Mouse (Mus musculus) inflammation-experienced regulatory T-cells, adult 16 weeks (primary cell): ENCODE results near the gene Urah. TPM values are rescaled to one million over a fixed set of nuclear protein-coding genes. Genes with fewer than 3 reads are reported as not detected.

Source experiments
- polyA plus RNA-seq: library from polyadenylated mRNA; unstranded; fragments of 100-300 nt; shearing (Covaris generic); gene quantifications from one replicate; pipeline ENCODE4 v1.2.1, GENCODE M21; 2017

Urah gene
- polyA plus RNA-seq: not detected

DNA sequence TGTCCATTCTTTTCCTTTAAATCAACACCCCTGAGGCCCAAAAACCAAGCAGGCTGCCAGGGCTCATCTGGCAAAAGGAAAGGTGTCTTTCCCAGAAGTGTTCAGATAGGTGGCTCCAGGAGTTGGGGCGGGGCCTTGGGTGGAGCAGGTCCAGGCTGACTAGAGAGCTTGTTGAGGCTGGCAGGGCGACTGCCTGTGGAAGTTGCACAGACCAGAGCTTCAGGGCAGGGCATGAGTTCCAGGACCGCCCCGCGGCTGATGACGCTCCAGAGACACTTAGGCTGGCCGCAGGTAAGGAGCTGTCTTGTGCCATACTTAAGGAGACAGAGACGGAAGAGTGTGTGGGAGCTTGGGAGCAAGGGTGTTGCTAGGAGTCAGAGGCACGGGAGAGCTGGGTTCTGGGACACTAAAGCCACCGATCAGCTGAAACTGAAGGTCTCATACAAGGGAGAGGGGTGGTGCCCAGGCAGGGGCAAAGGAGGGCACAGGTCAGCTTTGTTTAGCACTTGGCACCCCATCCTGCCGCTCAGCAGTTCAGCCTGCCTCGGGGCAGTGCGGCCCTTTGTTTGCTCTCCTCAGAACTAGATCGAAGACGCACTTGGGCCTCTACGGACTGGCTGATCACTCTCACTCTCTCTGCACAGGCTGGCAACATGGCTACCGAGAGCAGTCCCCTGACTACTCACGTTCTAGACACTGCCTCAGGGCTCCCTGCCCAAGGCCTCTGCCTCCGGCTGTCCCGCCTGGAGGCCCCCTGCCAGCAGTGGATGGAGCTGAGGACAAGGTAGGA is at the start of gene Urah:
TSS of gene Urah (plus strand) at position 51 of the 790 bp plus-strand sequence.

DNA sequence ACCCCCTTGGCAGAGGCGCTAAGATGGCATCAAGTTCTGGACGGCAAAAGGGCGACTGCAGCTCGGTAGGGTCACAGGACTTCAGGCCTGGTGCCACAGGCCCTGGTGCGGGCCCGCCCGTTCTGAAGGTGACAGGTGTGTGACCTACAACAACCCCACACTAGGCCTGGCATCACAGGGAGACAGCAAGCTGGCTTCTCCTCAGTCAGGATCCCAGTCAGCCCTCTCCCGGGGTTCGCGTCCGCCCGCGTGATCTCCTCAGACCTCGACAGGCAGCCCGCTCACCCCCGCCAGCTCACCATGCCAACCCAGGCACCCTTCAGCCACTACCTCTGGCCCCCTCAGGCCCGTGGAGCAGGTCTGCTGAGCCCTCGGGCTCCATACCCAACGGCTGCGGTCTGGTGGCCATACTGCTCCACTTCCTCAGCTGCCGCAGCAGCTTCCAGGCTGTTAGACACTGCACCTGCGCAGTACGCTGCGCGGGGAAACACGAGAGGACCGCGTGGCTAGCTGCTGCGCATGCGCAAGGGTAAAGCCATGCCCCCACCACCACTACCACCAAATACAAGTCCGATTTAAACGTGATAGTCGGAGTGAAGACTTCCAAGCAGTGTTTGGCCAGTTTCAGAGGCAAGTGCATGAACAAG is 47.3 kb upstream of the Urah start, which contains the start of gene Syce1:
TSS of gene Syce1 (minus strand) at position 447 of the 647 bp plus-strand sequence.

DNA sequence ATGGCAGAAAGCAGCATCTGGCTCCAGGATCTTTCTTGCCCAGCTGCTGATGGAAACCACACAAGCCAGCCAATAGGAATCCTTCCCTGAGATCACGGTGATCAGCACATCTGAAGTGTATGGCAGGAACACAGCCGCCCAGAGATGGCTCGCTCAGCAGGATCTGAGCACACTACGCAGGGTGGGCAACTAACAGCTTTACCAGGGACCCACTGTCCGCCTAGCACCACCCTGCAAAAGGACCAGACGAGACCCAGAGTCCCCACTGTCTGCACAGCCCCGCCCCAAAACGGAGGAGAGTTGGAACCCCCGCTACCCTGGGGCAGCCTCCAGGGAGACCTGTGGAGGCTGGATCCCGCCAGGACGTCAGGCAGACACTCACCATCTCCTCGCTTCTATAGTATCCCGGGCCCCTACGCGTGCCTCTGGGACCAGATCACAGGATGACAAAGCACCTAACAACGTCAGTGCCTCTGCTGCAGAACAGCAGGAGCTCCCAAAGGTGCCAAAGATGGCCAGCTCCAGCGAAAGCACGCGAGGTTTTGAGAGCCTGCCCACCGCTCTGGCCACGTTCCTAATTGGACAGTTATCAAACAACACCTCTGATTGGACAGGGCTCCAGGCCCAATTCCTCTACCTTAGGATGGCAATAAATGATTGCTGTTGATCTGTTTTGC is 13.0 kb upstream of the Urah start, which contains the start of gene Zfp941:
TSS of gene Zfp941 (minus strand) at position 526 of the 677 bp plus-strand sequence.

DNA sequence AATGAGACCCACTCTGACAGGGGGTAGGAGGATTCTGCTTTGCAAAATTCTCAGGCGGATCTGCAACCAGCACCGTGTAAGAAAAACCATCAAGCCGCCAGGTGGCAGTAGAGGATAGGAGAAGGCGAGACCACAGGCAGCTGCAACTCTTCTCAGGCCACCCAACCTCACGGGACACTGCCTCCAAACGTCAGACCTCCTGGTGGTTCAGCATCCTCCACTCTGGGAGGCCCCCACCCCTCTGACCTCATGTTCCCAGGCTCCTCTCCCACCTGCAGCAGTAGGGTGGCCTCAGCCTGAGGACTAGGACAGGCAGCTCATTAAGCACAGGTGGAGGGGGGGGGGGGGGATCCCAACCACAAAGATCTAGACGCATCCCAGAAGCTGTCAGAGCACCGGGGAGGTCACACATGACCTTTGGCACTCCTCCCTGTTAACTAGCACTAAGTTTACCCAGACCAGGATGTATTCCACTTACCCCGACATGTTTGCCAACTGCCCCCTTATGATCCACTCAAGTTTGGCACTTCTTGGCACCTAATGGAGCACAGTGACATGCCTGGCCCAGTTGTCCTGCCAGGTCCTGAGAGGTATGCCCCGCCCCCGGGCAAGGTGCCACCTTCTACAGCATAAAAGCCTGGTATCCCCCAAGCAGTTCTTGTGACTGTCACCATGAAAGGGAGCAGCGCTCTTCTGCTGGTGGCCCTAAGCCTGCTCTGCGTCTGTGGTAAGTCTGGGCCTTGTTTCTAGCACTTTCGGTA is 10.3 kb downstream of the Urah start, which contains the start of gene Scgb1c1:
TSS of gene Scgb1c1 (plus strand) at position 643 of the 761 bp plus-strand sequence.

DNA sequence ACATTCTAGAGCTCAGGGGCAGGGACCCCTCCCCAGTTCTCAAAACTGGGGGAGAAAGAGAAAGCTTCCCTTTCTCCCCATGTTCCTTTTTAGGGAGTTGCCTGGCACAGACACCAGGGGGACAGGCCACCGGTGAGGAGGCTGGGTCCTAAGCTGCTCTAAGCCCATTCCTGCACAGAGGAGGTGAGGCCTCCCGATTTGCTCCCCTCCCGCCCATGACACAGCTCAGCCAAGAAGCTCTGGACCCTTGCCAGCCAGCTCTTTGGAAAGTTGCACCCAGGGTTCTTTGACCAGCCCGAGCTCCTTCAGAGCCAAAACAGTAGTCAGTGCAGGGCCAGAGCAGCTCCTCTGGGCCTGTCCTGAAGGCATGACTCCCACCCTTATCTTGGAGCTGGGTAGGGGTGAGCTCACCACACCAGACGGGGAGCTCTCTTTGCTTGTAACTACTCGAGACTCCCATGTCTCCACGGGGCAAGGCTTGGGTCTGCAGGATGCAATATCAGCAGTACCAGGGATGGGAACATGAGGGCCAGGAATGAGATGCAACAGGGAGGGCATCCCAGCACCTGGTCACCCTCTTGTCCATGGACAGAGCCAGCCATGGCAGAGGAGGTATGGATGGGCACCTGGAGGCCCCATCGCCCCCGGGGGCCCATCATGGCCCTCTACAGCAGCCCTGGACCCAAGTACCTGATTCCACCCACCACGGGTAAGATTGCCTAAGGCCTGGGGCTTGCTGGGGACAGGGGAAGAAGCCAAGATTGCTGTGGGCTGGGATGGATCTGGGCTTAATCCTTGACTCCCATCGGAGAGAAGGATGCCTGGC is 13.2 kb downstream of the Urah start, which contains the start of gene Odf3:
TSS of gene Odf3 (plus strand) at position 51 of the 826 bp plus-strand sequence.

DNA sequence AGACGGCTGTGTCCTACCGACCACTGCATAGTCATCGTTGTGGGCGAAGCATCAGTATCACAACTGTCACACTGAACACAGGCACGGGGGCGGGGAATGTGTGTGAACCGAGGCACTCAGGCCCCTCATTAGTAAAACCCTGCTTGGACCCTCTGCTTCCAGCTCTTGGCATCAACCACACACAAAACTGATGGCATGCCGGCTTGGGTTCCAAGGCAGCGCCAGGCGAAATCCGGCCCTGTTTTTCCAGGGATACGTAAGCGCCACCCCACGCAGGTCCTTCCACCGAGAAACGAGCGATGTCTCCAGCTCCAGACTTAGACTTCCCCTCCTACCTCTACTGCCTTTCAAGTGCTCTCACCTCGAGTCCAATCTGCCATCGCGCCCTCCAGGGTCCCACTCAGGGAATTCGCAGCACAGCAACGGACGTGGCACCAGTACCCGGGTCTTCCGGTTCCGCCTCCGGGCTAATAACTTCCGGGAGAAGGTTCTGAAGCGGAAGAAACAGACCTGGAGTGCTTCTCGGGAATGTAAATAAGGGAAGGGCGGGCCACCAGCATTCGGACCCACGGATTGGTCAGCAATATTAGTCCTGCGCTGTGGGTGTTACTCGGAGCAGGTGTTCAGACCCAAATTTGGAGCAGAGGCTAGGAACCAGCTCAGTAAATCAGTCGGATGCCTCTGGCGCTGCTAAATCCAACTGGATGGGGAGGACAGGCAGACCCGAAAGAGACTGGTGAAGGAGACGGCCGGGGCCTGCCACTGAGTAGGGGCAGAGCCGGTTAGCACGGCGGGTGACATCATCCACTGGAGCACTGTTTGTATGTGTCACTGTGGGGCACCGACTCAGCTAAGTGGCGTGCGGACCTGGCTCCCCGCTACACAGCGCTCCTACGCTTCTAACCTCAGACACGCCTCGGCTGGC is 21.3 kb downstream of the Urah start, which contains the start of gene Gm45785:
TSS of gene Gm45785 (minus strand) at position 472 of the 925 bp plus-strand sequence.

DNA sequence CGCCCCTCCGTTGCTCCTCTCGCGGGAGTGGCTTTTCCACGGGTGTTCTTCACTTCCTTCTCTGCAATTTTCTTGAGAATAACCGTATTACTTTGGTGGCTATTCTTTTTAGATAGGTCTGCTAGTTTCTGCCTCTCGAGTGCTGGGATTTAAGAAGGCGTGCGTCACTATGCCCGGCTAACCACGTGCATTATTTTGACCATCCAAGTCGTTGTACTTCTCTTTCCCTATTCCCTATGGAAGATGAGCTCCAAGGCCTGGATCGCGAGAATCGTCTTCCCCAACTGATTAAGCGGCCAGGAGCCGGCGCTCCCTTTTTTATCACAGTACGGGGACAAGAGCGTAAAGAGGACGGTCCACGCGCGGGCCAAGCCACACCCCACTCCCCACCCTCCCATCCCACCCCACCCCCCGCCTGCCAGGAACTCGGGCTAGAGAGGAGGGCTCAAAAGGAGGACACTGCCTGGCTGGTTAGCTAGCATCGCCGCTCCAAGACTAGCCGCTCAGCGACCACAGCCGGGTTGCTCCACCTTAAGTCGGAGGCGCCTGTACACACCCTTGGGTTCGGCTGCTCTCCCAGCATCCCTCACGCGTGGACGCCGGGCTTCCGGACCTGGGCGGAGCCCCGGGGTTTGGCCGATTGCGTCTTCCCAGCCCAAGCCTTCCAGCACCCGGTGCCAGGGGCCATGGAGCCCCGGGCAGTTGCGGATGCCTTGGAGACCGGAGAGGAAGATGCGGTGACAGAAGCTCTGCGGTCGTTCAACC is 22.1 kb downstream of the Urah start, which contains the start of gene Ric8a:
TSS of gene Ric8a (plus strand) at position 173 of the 765 bp plus-strand sequence.

DNA sequence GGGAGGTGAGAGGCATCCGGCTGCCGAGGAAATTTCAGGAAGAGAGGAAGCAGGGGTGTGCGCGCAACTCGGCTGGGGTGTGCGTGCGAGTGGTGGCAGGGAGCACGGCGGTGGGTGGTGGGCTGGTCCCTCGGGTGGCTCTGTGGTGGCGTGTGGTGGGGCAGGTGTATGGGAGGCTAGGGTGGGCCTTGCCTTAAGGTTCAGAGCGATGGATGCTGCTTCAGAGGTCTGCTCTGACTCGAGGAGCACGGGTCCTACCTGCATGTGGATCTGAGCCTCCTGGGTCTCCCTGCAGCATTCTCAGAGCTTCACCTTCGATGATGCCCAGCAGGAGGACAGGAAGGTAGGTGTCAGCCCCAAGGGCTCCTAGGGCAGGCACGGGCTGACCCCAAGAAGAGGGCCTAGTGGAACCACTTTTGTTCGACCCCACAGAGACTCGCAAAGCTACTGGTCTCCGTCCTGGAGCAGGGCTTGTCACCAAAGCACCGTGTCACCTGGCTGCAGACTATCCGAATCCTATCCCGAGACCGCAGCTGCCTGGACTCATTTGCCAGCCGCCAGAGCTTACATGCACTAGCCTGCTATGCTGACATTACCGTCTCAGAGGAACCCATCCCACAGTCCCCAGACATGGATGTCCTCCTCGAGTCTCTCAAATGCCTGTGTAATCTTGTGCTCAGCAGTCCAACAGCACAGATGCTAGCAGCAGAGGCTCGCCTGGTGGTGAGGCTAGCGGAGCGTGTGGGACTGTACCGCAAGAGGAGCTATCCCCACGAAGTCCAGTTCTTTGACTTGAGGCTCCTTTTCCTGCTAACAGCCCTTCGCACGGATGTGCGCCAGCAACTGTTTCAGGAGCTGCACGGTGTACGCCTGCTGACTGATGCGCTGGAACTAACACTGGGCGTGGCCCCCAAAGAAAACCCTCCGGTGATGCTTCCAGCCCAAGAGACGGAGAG is 23.0 kb downstream of the Urah start, which contains the start of gene Bet1l:
TSS of gene Bet1l (minus strand) at position 28 of the 956 bp plus-strand sequence.

DNA sequence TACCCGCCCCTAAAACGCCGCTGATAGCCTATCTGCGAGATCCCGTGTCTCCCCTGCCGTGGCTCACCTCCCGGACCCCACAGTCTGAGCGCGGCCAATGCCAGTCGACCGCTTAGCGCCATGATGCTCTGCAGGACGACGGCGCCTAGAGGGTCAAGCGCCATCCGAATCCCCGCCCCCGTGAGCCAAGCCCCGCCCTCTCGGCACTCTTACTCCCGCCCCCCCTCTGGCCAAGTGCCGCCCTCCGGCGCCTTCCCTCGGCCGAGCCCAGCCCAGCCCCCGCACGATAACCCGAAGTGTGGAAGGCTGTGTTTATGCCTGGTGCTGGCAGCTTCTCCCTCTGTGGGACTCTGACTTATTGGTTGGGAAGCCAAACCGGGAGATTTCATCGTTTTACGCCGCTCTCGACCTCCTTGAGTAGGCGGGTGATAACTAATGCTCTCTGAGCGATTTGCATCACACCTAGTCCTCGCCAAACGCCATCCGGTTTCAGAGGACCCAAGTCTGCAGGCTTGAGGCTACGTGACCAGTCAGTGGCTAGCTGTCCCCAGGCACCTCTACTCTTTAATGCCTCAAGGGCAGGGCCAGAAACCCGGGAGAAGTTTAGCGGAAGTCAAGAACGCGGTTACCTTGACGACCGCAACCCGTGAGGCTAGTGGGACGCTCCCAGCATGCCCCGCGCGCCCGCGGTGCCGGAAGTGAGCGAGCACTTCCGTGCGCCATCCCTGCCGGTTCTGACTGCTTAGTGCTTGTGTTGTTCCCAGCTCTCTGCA is 47.1 kb downstream of the Urah start, which contains the start of the genes Psmd13 and Sirt3:
TSS of gene Psmd13 (plus strand) at position 273 of the 773 bp plus-strand sequence.
TSS of gene Sirt3 (minus strand) at position 614 of the 773 bp plus-strand sequence.

Other genes with a start within 250 kb of the Urah start
- gene Olfr46, start 233.7 kb upstream of the Urah start, polyA plus RNA-seq: not detected
- not detected for gene Olfr61, start 206.0 kb upstream of the Urah start, polyA plus RNA-seq
- not detected for gene Olfr53, start 188.6 kb upstream of the Urah start, polyA plus RNA-seq
- 0.02 TPM for gene Olfr539, start 175.1 kb upstream of the Urah start, polyA plus RNA-seq
- gene Olfr45, start 153.1 kb upstream of the Urah start, polyA plus RNA-seq: not detected
- not detected for gene Olfr541, start 137.8 kb upstream of the Urah start, polyA plus RNA-seq
- not detected for gene Cyp2e1, start 71.3 kb upstream of the Urah start, polyA plus RNA-seq
- gene Syce1, start 47.2 kb upstream of the Urah start, polyA plus RNA-seq: 0.66 TPM
- gene Zfp941, start 12.8 kb upstream of the Urah start, polyA plus RNA-seq: 0.20 TPM
- gene Scgb1c1, start 10.5 kb downstream of the Urah start, polyA plus RNA-seq: not detected
- not detected for gene Odf3, start 12.8 kb downstream of the Urah start, polyA plus RNA-seq
- gene Gm45785, start 21.3 kb downstream of the Urah start, polyA plus RNA-seq: not detected
- gene Ric8a, start 21.9 kb downstream of the Urah start, polyA plus RNA-seq: 165 TPM
- gene Bet1l, start 22.6 kb downstream of the Urah start, polyA plus RNA-seq: 56.9 TPM
- gene Psmd13, start 47.0 kb downstream of the Urah start, polyA plus RNA-seq: 242 TPM
- 13.3 TPM for gene Sirt3, start 47.3 kb downstream of the Urah start, polyA plus RNA-seq
- not detected for gene Cox8b, start 65.4 kb downstream of the Urah start, polyA plus RNA-seq
- not detected for gene Nlrp6, start 85.9 kb downstream of the Urah start, polyA plus RNA-seq
- 45.4 TPM for gene Pgghg, start 106.4 kb downstream of the Urah start, polyA plus RNA-seq
- gene Ifitm5, start 115.3 kb downstream of the Urah start, polyA plus RNA-seq: 1.0 TPM
- not detected for gene Gm45717, start 120.9 kb downstream of the Urah start, polyA plus RNA-seq
- gene Ifitm2, start 121.0 kb downstream of the Urah start, polyA plus RNA-seq: 35.4 TPM
- gene Ifitm1, start 132.2 kb downstream of the Urah start, polyA plus RNA-seq: 0.77 TPM
- gene Ifitm3, start 175.8 kb downstream of the Urah start, polyA plus RNA-seq: 6.3 TPM
- gene Ifitm6, start 182.9 kb downstream of the Urah start, polyA plus RNA-seq: not detected
- not detected for gene Gm17387, start 194.1 kb downstream of the Urah start, polyA plus RNA-seq
- gene B4galnt4, start 226.1 kb downstream of the Urah start, polyA plus RNA-seq: 21.9 TPM
- gene Pkp3, start 243.2 kb downstream of the Urah start, polyA plus RNA-seq: 422 TPM